Mouse (Mus musculus): ENCODE measurements at regions not wholly inside any gene's neighbourhood (a gene's known extent, or its start where the extent isn't known, plus 50 kb on each side); places are given as distances from the start of the nearest gene placed in this dataset.

DNA sequence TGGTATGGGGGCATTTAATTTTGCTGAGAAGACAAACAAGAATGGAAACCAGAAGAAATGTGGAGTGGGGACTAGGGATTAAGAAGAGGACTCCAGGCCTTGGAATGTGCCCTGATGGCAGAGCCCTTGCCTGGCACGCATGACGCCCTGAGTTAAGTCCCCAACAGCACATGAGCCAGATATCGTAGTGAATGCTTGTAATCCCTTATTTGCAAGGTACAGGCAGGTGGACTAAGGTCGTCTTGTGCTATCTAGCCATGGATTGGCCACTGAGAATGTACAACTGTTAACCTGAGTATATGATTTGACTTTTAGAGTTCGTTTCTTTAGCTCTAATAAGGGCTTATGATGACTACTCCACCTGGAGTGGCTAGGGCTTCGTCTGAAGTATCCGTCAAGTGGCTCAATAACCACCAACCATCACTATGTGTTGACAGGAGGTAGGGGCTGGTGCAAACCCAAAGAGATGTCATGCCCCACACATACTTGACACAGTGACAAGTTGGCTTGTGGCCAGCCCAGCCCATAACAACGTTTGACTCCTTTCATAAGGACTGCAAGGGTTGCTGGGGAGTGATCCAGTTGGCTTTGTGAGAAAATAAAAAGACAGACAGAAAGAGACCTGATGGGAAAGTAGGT lies 115.5 kb upstream of the Cadm1 start:
- no peak for ATAC-seq (ENCODE audit: insufficient read depth, low FRiP score)
- Histone ChIP-seq H3K9me3 (replicated peaks; ENCODE audit: control insufficient read depth, low read length) (no peaks in the 10 kb centered on the region), H3K27ac (ENCODE audit: low read length) (no peak overlapping the region), H3K4me3 (replicated peaks; ENCODE audit: low read length) (no peak overlapping the region), H3K9ac (ENCODE audit: low read length) (no peak overlapping the region), H3K4me2 (ENCODE audit: low read depth, low read length) (no peak overlapping the region), H3K4me1 (ENCODE audit: control insufficient read depth, insufficient read depth, low read length) (no peaks in the 10 kb centered on the region), H3K27me3 (ENCODE audit: control insufficient read depth, insufficient read depth, low read length) (no peaks in the 10 kb centered on the region), H3K36me3 (ENCODE audit: control insufficient read depth, insufficient read depth, low read length) (no peaks in the 10 kb centered on the region)
- 81% methylated on average over 8 of the region's 8 CpGs for WGBS

DNA sequence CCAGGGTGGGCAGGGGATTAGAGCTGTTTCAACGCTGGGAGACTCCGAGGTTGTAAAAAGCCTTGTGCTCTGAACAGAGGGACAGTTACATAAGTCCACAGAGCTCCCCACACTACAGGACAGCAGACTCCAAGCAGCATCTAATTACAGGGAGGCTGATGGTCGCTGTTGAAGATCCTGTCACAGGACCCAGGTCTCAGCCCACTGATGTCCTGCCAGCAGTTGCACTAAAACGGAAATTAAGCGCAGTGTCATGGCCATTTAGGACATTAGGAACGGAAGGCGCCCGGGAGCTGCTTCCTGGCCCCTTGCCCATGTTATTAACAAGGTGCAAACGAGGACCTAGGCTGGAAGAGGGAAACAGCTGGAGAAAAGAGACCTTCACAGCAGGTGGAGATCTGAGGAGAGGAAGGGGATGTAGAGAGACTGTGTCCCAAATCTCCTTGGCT lies 107.8 kb upstream of the Cadm1 start:
- Histone ChIP-seq H3K27ac (ENCODE audit: low read length) (no peak overlapping the region), H3K4me1 (ENCODE audit: control insufficient read depth, insufficient read depth, low read length) (no peaks in the 10 kb centered on the region), H3K9ac (ENCODE audit: low read length) (no peak overlapping the region), H3K36me3 (ENCODE audit: control insufficient read depth, insufficient read depth, low read length) (no peaks in the 10 kb centered on the region), H3K4me2 (ENCODE audit: low read depth, low read length) (no peak overlapping the region), H3K27me3 (ENCODE audit: control insufficient read depth, insufficient read depth, low read length) (no peaks in the 10 kb centered on the region), H3K4me3 (replicated peaks; ENCODE audit: low read length) (no peak overlapping the region), H3K9me3 (replicated peaks; ENCODE audit: control insufficient read depth, low read length) (no peaks in the 10 kb centered on the region)
- ATAC-seq (ENCODE audit: insufficient read depth, low FRiP score) = no peak
- WGBS = 23% methylated on average over 9 of the region's 9 CpGs

DNA sequence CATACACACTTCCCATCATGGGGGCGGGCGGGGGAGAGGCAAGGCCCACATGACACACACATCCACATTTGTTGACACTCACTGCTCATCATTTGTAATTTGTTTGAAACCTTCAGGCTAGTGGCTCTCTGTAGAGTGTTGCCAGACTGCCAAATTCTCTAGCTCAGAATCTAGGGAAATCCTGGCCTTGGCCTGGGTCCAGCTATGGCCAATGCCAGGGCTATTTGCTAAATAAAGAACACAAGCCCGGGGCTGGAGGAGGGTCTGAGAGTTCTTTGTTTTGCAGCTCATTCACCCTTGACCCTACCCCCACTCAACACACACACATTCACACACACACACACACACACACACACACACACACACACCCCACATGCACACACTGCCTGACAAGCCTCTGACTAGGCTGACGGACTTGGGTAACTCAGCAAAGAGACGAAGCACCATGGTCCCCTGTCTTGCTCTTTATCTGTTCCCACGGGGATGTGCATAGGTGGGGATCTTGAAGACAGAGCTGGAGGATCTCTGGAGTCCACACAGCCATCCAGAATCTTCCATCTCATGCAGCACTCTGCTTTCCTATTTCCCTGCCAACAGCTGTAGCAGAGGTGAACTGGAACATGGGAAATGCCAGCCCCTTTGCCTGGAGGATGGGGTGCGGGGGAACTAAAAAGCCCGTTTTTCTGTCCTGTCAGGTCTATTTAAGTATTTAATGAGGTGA lies 107.1 kb upstream of the Cadm1 start:
- Histone ChIP-seq H3K36me3 (ENCODE audit: control insufficient read depth, insufficient read depth, low read length) (no peaks in the 10 kb centered on the region), H3K27ac (ENCODE audit: low read length) (no peak overlapping the region), H3K4me1 (ENCODE audit: control insufficient read depth, insufficient read depth, low read length) (no peaks in the 10 kb centered on the region), H3K4me3 (replicated peaks; ENCODE audit: low read length) (no peak overlapping the region), H3K9ac (ENCODE audit: low read length) (no peak overlapping the region), H3K27me3 (ENCODE audit: control insufficient read depth, insufficient read depth, low read length) (no peaks in the 10 kb centered on the region), H3K9me3 (replicated peaks; ENCODE audit: control insufficient read depth, low read length) (no peaks in the 10 kb centered on the region), H3K4me2 (ENCODE audit: low read depth, low read length) (no peak overlapping the region)
- ATAC-seq (ENCODE audit: insufficient read depth, low FRiP score) = peak; percentile 76
- 51% methylated on average over 8 of the region's 8 CpGs for WGBS

DNA sequence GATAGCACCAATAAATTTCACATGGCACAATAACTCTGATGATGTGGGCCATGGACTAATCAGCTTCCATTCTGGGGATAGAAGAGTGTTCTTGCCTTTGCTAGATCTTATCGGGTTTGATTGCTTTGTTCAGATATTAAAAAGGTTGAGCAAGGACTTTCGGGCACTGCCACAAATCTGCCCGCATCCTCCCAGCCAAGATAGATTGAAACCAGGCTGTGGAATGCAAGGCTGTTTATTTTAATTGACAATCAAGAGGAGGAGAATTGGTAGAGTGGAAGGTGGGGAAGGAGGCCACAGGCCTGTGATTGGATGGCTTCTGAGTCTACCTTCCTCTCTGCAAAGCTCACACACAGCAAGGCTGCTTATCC lies 106.5 kb upstream of the Cadm1 start:
- Histone ChIP-seq H3K4me3 (replicated peaks; ENCODE audit: low read length) (no peak overlapping the region), H3K27me3 (ENCODE audit: control insufficient read depth, insufficient read depth, low read length) (no peaks in the 10 kb centered on the region), H3K4me2 (ENCODE audit: low read depth, low read length) (no peak overlapping the region), H3K4me1 (ENCODE audit: control insufficient read depth, insufficient read depth, low read length) (no peaks in the 10 kb centered on the region), H3K36me3 (ENCODE audit: control insufficient read depth, insufficient read depth, low read length) (no peaks in the 10 kb centered on the region), H3K9ac (ENCODE audit: low read length) (no peak overlapping the region), H3K27ac (ENCODE audit: low read length) (no peak overlapping the region), H3K9me3 (replicated peaks; ENCODE audit: control insufficient read depth, low read length) (no peaks in the 10 kb centered on the region)
- WGBS = 63% methylated on average over 3 of the region's 3 CpGs
- no peak for ATAC-seq (ENCODE audit: insufficient read depth, low FRiP score)

DNA sequence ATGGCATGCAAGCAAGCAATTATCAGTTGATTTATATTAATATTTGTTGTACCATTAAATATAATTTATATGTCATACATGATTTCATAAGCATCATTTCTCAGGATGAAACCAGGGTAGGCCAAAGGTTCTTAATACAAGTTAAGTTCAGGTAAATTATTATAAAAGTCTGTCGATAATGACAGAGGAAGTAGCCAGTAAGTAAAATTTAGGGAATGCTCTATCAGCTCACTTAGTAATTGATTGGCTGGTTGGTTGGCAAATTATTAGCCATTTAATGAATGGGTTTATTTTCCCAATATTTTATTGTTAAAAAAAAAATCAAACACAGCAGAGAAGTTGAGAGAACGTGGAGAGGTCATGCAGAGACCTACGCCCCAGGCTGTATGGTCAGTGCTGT lies 105.8 kb upstream of the Cadm1 start:
- H3K4me2 ChIP-seq (ENCODE audit: low read depth, low read length) = no peak overlapping the region
- H3K4me3 ChIP-seq (replicated peaks; ENCODE audit: low read length) = no peak overlapping the region
- 71% methylated on average over 3 of the region's 3 CpGs for WGBS
- ATAC-seq (ENCODE audit: insufficient read depth, low FRiP score) = no peak
- H3K36me3 ChIP-seq (ENCODE audit: control insufficient read depth, insufficient read depth, low read length) = no peaks in the 10 kb centered on the region
- no peaks in the 10 kb centered on the region for H3K4me1 ChIP-seq (ENCODE audit: control insufficient read depth, insufficient read depth, low read length)
- no peaks in the 10 kb centered on the region for H3K27me3 ChIP-seq (ENCODE audit: control insufficient read depth, insufficient read depth, low read length)
- no peaks in the 10 kb centered on the region for H3K9me3 ChIP-seq (replicated peaks; ENCODE audit: control insufficient read depth, low read length)
- no peak overlapping the region for H3K27ac ChIP-seq (ENCODE audit: low read length)
- H3K9ac ChIP-seq (ENCODE audit: low read length) = no peak overlapping the region

DNA sequence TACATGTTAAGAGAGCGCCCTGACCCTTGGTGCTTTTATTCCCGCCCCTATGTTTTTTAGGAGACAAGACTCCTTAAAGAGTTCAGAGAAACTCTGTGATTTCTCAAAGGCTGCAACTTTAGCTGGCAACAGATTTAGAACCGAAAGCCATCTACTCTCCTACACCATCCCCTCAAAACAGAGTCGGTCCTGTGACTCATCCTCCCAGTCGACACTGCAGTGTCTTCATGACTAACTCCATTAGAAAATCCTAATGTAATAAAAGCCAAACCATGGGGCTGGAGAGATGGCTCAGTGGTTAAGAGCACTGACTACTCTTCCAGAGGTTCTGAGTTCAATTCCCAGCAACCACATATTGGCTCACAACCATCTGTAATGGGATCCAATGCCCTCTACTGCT lies 103.3 kb upstream of the Cadm1 start:
- Histone ChIP-seq H3K36me3 (ENCODE audit: control insufficient read depth, insufficient read depth, low read length) (no peaks in the 10 kb centered on the region), H3K27me3 (ENCODE audit: control insufficient read depth, insufficient read depth, low read length) (no peaks in the 10 kb centered on the region), H3K4me1 (ENCODE audit: control insufficient read depth, insufficient read depth, low read length) (no peaks in the 10 kb centered on the region)

DNA sequence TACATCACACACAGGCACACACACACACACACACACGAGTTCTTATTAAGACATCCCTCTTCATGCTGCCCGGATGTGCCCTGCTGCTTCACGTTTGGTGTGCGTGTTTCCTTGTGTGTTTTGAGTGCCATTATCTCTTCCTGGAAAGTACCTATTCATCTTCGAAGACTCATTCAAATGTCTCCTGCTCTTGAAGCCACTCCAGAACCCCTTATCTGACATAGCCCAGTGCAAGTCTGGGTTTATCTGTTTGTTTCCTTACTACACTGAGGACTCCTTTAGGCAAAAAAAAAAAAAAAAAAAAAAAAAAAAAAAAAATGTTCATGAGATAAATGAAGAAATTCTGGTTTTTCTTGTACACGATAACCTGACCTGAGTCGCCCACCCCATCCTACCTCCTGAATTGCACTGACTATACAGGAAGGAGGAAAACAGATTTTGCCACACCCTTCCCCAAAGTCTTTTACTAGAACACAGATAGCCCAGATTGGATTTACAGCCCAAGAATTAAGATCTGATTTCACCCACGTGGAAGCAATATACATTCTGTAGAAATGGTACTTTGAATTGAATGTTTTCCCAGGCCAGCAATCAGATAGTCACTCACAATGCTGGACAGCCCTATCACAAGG lies 101.1 kb upstream of the Cadm1 start:
- no peak overlapping the region for H3K9ac ChIP-seq (ENCODE audit: low read length)
- no peak overlapping the region for H3K4me3 ChIP-seq (replicated peaks; ENCODE audit: low read length)
- H3K4me1 ChIP-seq (ENCODE audit: control insufficient read depth, insufficient read depth, low read length) = no peaks in the 10 kb centered on the region
- H3K9me3 ChIP-seq (replicated peaks; ENCODE audit: control insufficient read depth, low read length) = no peaks in the 10 kb centered on the region
- no peak overlapping the region for H3K27ac ChIP-seq (ENCODE audit: low read length)
- no peak for ATAC-seq (ENCODE audit: insufficient read depth, low FRiP score)
- 47% methylated on average over 8 of the region's 8 CpGs for WGBS
- H3K36me3 ChIP-seq (ENCODE audit: control insufficient read depth, insufficient read depth, low read length) = no peaks in the 10 kb centered on the region
- no peak overlapping the region for H3K4me2 ChIP-seq (ENCODE audit: low read depth, low read length)
- H3K27me3 ChIP-seq (ENCODE audit: control insufficient read depth, insufficient read depth, low read length) = no peaks in the 10 kb centered on the region

More for the DNA sequence above, 103.3 kb upstream of the Cadm1 start:
- ATAC-seq (ENCODE audit: insufficient read depth, low FRiP score) = no peak
- H3K4me3 ChIP-seq (replicated peaks; ENCODE audit: low read length) = no peak overlapping the region
- H3K9me3 ChIP-seq (replicated peaks; ENCODE audit: control insufficient read depth, low read length) = no peaks in the 10 kb centered on the region
- 85% methylated on average over 5 of the region's 5 CpGs for WGBS
- no peak overlapping the region for H3K9ac ChIP-seq (ENCODE audit: low read length)
- H3K27ac ChIP-seq (ENCODE audit: low read length) = no peak overlapping the region
- no peak overlapping the region for H3K4me2 ChIP-seq (ENCODE audit: low read depth, low read length)

DNA sequence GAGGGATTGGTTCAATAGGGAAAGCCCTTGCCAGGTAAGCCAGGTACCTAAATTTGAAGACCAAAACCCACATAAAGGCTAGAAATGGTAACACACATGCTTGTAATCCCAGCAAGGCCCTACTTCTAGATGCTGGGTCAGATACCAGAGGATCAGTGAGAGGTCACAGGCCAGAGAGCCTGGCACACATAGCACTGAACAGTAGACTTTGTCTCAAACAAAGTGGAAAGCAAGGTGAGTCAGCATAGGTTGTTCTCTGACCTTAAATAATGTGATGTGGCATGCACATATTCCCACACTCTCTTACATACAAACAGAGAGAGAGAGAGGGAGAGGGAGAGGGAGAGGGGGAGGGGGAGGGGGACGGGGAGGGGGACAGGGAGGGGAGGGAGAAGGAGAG lies 100.3 kb upstream of the Cadm1 start:
- no peak for ATAC-seq (ENCODE audit: insufficient read depth, low FRiP score)
- Histone ChIP-seq H3K27me3 (ENCODE audit: control insufficient read depth, insufficient read depth, low read length) (no peaks in the 10 kb centered on the region), H3K27ac (ENCODE audit: low read length) (no peak overlapping the region), H3K36me3 (ENCODE audit: control insufficient read depth, insufficient read depth, low read length) (no peaks in the 10 kb centered on the region), H3K9me3 (replicated peaks; ENCODE audit: control insufficient read depth, low read length) (no peaks in the 10 kb centered on the region), H3K9ac (ENCODE audit: low read length) (no peak overlapping the region), H3K4me1 (ENCODE audit: control insufficient read depth, insufficient read depth, low read length) (no peaks in the 10 kb centered on the region), H3K4me3 (replicated peaks; ENCODE audit: low read length) (no peak overlapping the region), H3K4me2 (ENCODE audit: low read depth, low read length) (no peak overlapping the region)
- no CpG with 5 or more reads among the region's 1 CpGs for WGBS

DNA sequence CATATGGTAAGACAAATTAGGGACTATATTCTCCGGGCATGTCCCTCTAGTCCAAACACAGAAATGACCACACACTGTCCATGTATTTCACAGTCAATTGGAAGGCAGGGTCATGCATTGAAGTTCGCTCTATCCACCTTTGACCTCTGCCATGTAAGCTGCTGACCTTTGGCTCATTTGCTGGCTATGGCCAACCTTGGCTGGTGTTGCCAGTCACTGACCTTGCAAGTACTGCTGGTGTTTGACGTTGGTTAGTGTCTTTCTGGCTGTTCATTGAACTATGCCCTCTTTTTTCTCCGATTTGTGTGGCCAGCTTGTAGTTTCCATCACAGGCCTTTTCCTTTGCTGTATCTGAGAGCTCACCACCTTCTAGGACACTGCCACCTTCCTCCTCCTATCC lies 97.3 kb upstream of the Cadm1 start:
- WGBS = 81% methylated on average over 4 of the region's 4 CpGs

More for the DNA sequence above, 97.3 kb upstream of the Cadm1 start:
- Histone ChIP-seq H3K27me3 (ENCODE audit: control insufficient read depth, insufficient read depth, low read length) (no peaks in the 10 kb centered on the region), H3K36me3 (ENCODE audit: control insufficient read depth, insufficient read depth, low read length) (no peaks in the 10 kb centered on the region), H3K4me3 (replicated peaks; ENCODE audit: low read length) (no peak overlapping the region), H3K4me2 (ENCODE audit: low read depth, low read length) (no peak overlapping the region), H3K9me3 (replicated peaks; ENCODE audit: control insufficient read depth, low read length) (no peaks in the 10 kb centered on the region), H3K4me1 (ENCODE audit: control insufficient read depth, insufficient read depth, low read length) (no peaks in the 10 kb centered on the region), H3K27ac (ENCODE audit: low read length) (no peak overlapping the region), H3K9ac (ENCODE audit: low read length) (no peak overlapping the region)
- no peak for ATAC-seq (ENCODE audit: insufficient read depth, low FRiP score)

Data from stomach, embryonic 16.5 days (tissue).